Mouse (Mus musculus): ENCODE data around the gene Slc25a23. TPM values are rescaled to one million over a fixed set of nuclear protein-coding genes. Genes with fewer than 3 reads are reported as not detected.
A peak's percentile ranks its signal among the peaks of the same experiment; 100 is the strongest.
"Not testable (repeated sequence)": the region's sequence is repeated elsewhere in the genome, so short reads cannot be mapped to it uniquely, and the experiment has no call there.

Slc25a23 gene
- polyA plus RNA-seq, 1 experiment, result 2.2 TPM

DNA sequence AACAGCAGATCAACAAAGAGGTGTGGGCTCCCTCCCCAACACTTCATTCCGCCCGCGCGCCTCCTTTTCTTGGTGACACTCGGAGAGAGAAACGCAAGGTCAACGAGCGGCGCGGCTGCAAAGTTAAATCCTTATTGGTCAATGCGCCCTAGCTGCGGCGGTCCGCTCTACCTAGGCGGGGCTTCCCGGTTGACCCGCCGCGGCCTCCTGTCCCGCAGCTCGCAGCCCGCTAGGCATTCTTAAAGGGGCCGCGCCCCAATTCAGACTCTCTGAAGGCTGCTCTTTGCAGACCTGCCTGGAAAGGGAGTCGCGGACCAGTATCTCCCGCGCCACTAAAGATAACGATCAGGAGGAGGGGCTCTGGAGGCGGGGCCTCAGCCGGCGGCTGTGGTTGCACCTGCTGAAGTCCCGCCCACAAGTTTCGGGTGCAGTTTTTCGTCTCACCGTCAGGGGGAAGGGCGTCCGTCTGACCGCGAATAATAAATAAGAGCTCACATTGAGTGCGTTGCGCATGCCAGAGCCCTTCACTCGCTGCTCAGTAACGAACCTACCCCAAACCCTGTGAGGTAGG, 653 bp upstream of the Slc25a23 start:
- no peaks in the 10 kb centered on the region for H3K36me3 ChIP-seq (ENCODE audit: control insufficient read depth, insufficient read depth)
- H3K27me3 ChIP-seq (ENCODE audit: control insufficient read depth, insufficient read depth, insufficient read length), result peaks cover 49% of the 10 kb centered on the region
- H3K4me2 ChIP-seq (ENCODE audit: low read depth), result peak overlapping the region; percentile 84
- no peaks in the 10 kb centered on the region for H3K79me2 ChIP-seq (ENCODE audit: control insufficient read depth, insufficient read depth)
- H3ac ChIP-seq (ENCODE audit: control insufficient read depth, insufficient read length), result no peak overlapping the region
- peak overlapping the region; percentile 26 for H3K4me3 ChIP-seq
- peak in 1 of 3 experiments; percentile 38 for TF ChIP-seq MYOG (IDR thresholded peaks at IDR 0.05; ENCODE audit: control insufficient read depth in 1 of 3, insufficient read depth in 1 of 3, insufficient read length in 2 of 3, low read depth in 2 of 3)
- peak in 2 of 3 experiments; percentile 15 to 40 for TF ChIP-seq MYOD1 (IDR thresholded peaks at IDR 0.05; ENCODE audit: control insufficient read depth in 1 of 3, insufficient read length in 2 of 3, low read depth in 2 of 3)
- no peak for TF ChIP-seq TCF12 (IDR thresholded peaks at IDR 0.05; ENCODE audit: insufficient read depth, poor library complexity, severe bottlenecking)

DNA sequence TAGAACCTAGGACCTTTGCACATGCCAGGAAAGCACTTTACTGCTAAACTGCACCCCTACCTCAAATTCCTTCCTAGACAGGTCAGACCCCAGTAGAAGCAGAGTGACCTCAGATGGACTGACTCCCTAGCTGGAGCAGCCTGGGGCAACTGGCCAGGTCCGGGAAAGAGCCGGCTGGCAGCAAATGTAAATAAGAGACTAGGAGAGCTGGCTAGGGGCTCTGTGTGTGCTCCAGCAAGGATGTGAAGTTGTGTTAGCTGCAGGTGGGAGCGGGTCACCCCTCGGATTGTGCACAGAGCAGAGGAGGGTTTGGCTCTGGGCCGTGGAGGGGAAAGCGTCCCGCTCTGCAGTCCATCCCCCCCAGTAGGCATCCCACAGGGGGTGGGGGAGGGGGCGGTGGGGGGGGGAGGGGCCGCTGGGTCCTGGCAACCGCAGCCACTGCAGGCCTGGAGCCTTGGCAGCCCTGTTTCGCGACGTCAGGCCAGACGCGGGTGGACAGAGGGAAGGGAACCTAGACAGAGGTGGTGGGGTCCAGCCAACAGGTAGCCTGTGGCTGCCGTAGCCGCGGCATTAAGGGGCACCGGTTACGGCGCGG, 675 bp downstream of the Slc25a23 start, which contains the start of gene Crb3:
Gene Crb3, plus strand, starts transcription at position 215 of the 595 bp plus-strand sequence.
- Histone ChIP-seq H3K79me2 (ENCODE audit: control insufficient read depth, insufficient read depth) (no peaks in the 10 kb centered on the region), H3K27me3 (ENCODE audit: control insufficient read depth, insufficient read depth, insufficient read length) (peaks cover 39% of the 10 kb centered on the region), H3K36me3 (ENCODE audit: control insufficient read depth, insufficient read depth) (no peaks in the 10 kb centered on the region), H3K4me3 (peak within 1 kb of the TSS; percentile 26), H3ac (ENCODE audit: control insufficient read depth, insufficient read length) (peak within 1 kb of the TSS; percentile 53), H3K4me2 (ENCODE audit: low read depth) (peak within 1 kb of the TSS; percentile 84)
- TF ChIP-seq POLR2AphosphoS2 (IDR thresholded peaks at IDR 0.05; ENCODE audit: insufficient read length, low read depth), result no peak

DNA sequence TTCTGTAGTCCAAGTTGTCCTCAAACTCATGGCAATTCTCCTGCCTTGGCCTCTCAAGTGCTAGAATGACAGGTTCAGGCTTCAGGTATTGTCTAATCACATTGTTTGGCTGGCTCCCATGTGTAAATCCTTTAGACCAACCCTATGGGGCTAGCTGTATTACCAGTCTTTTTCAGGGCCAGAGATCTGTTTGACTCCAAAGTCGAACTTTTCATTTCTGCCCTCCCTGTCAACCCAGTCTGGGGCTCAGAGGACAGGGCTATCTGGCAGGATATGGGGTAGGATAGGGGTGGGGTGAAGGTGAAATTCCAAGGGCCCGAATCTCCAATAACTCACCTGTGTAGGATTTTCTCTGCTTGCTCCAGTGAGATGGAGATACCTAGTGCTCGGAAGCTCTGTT, 3.4 kb downstream of the Slc25a23 start:
- Histone ChIP-seq H3K27me3 (ENCODE audit: control insufficient read depth, insufficient read depth, insufficient read length) (peaks cover 15% of the 10 kb centered on the region), H3K4me2 (ENCODE audit: low read depth) (no peak overlapping the region), H3K4me3 (no peak overlapping the region), H3ac (ENCODE audit: control insufficient read depth, insufficient read length) (no peak overlapping the region), H3K36me3 (ENCODE audit: control insufficient read depth, insufficient read depth) (no peaks in the 10 kb centered on the region), H3K79me2 (ENCODE audit: control insufficient read depth, insufficient read depth) (no peaks in the 10 kb centered on the region)
- no peak for TF ChIP-seq REST (IDR thresholded peaks at IDR 0.05; ENCODE audit: insufficient read depth, insufficient read length)
- no peak for TF ChIP-seq MAX (IDR thresholded peaks at IDR 0.05; ENCODE audit: low read depth)
- TF ChIP-seq TCF12 (IDR thresholded peaks at IDR 0.05; ENCODE audit: insufficient read depth, poor library complexity, severe bottlenecking), result no peak
- TF ChIP-seq MYOD1 (IDR thresholded peaks at IDR 0.05; ENCODE audit: control insufficient read depth in 1 of 3, insufficient read length in 2 of 3, low read depth in 2 of 3), result no peak
- TF ChIP-seq SRF (IDR thresholded peaks at IDR 0.05; ENCODE audit: control insufficient read depth, insufficient read length, low read depth), result no peak
- TF ChIP-seq USF1 (IDR thresholded peaks at IDR 0.05; ENCODE audit: low read depth), result no peak
- no peak for TF ChIP-seq TCF3 (IDR thresholded peaks at IDR 0.05; ENCODE audit: insufficient read length, low read depth)
- TF ChIP-seq POLR2AphosphoS2 (IDR thresholded peaks at IDR 0.05; ENCODE audit: insufficient read length, low read depth), result no peak
- TF ChIP-seq CEBPB (IDR thresholded peaks at IDR 0.05; ENCODE audit: insufficient read depth, poor library complexity, severe bottlenecking), result no peak
- no peak for TF ChIP-seq POLR2A (IDR thresholded peaks at IDR 0.05; ENCODE audit: insufficient read length, low read depth)
- TF ChIP-seq E2F4 (IDR thresholded peaks at IDR 0.05; ENCODE audit: insufficient read depth), result no peak
- no peak for TF ChIP-seq MYOG (IDR thresholded peaks at IDR 0.05; ENCODE audit: control insufficient read depth in 1 of 3, insufficient read depth in 1 of 3, insufficient read length in 2 of 3, low read depth in 2 of 3)

GRCm38 (mm10) chr17:57051679-57052078, 8.0 kb downstream of the Slc25a23 start:
- H3K27me3 ChIP-seq (ENCODE audit: control insufficient read depth, insufficient read depth, insufficient read length), result not testable (repeated sequence)

DNA sequence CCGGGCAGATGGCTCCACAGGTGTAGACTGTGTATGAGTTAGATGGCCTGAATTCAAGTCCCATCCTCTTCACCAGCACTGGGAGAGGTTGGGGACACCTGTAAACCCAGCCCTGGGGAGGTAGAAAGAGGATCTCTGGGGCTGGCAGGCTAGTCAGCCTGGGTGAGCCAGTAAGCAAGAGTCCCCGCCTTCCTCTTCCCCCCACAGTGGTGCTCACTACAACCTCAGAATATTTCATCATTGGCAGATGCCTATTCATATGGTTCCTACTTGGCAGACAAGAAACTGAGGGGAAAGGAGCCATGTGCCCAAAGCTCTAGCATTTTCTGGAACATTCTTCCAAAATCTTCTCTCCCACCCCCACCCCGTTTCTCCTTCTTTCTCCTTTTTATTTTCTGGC, 10.8 kb downstream of the Slc25a23 start:
- Histone ChIP-seq H3K4me2 (ENCODE audit: low read depth) (no peak overlapping the region), H3ac (ENCODE audit: control insufficient read depth, insufficient read length) (no peak overlapping the region), H3K4me3 (no peak overlapping the region), H3K27me3 (ENCODE audit: control insufficient read depth, insufficient read depth, insufficient read length) (peaks cover 22% of the 10 kb centered on the region), H3K79me2 (ENCODE audit: control insufficient read depth, insufficient read depth) (no peaks in the 10 kb centered on the region), H3K36me3 (ENCODE audit: control insufficient read depth, insufficient read depth) (no peaks in the 10 kb centered on the region)
- TF ChIP-seq MYOG (IDR thresholded peaks at IDR 0.05; ENCODE audit: control insufficient read depth in 1 of 3, insufficient read depth in 1 of 3, insufficient read length in 2 of 3, low read depth in 2 of 3) (no peak), E2F4 (IDR thresholded peaks at IDR 0.05; ENCODE audit: insufficient read depth) (no peak), POLR2AphosphoS2 (IDR thresholded peaks at IDR 0.05; ENCODE audit: insufficient read length, low read depth) (no peak), USF1 (IDR thresholded peaks at IDR 0.05; ENCODE audit: low read depth) (no peak), MYOD1 (IDR thresholded peaks at IDR 0.05; ENCODE audit: control insufficient read depth in 1 of 3, insufficient read length in 2 of 3, low read depth in 2 of 3) (no peak), REST (IDR thresholded peaks at IDR 0.05; ENCODE audit: insufficient read depth, insufficient read length) (no peak), TCF3 (IDR thresholded peaks at IDR 0.05; ENCODE audit: insufficient read length, low read depth) (no peak), POLR2A (IDR thresholded peaks at IDR 0.05; ENCODE audit: insufficient read length, low read depth) (no peak), CEBPB (IDR thresholded peaks at IDR 0.05; ENCODE audit: insufficient read depth, poor library complexity, severe bottlenecking) (no peak), SRF (IDR thresholded peaks at IDR 0.05; ENCODE audit: control insufficient read depth, insufficient read length, low read depth) (no peak), MAX (IDR thresholded peaks at IDR 0.05; ENCODE audit: low read depth) (no peak), TCF12 (IDR thresholded peaks at IDR 0.05; ENCODE audit: insufficient read depth, poor library complexity, severe bottlenecking) (no peak)

More at GRCm38 (mm10) chr17:57051679-57052078, 8.0 kb downstream of the Slc25a23 start:
- not testable (repeated sequence) for H3ac ChIP-seq (ENCODE audit: control insufficient read depth, insufficient read length); H3K36me3 ChIP-seq (ENCODE audit: control insufficient read depth, insufficient read depth); H3K4me3 ChIP-seq; H3K4me2 ChIP-seq (ENCODE audit: low read depth); H3K79me2 ChIP-seq (ENCODE audit: control insufficient read depth, insufficient read depth)
